Mouse (Mus musculus): ENCODE results near the gene Gm29133.

Gene Gm29133

DNA sequence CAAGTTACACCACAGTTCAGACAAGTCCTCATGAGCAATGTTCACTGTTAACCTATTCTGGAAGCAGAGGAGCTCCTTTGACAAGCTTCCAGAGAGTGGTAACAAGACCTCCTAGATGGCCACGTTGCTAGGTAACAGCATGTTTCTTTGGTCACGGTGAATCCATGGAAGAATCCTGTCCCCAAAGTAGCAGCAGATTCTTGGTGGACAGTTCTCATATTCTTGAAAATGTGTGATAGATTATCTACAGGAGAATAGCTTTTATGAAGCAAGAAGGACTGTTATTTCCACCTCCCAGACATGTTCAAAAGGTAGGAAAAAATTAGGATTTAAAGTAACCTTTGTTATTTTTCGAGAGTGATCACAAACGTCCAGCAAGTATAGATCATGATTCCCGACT is at the start of gene Gm29133:
Gene Gm29133, plus strand, starts transcription at position 301 of the 400 bp plus-strand sequence.
- no peak for DNase-seq (ENCODE audit: low spot score in 2 of 2)

DNA sequence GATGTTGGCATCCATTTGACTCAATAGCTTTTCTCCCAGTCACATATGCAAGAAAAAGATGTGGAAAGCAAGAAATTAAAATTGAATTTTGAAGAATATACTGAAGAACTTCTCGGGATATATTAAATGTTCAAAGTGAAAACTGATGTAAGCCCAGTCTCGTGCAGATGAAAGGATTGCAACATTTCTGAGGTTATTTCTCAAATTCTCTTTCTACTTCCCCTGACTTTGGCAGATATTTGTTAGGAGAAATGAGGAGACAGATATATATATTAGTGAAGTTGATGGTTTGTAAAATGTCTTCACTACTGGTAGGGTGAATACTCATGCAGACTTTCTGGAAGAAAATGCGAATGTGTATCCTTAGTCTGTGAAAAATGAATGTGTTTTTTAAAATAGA is 48.9 kb upstream of the Gm29133 start:
- DNase-seq (ENCODE audit: low spot score in 2 of 2) = no peak

- no peak for DNase-seq (ENCODE audit: low spot score in 2 of 2)
These were observed 46.7 kb upstream of the Gm29133 start for GRCm38 (mm10) chr3:75701336-75701735.

DNA sequence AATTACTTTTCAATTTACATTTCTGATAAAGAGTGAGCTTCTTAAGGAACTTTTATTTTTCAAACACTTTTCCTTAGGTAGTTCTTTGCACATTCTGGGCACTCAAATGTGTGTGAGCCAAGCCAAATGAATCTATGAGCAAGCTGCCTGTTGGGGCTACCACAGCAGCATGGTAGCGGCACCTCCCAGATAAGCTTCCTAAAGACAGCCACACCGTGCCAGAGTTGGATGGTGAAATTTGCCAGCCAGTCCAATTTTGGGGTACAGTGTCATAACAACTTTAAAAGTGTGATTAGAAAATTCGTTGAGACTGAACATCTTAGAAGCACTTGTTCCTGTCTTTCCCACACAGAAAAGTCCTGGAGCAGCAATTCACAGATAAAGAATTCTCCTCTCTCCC is 41.5 kb upstream of the Gm29133 start:
- DNase-seq (ENCODE audit: low spot score in 2 of 2) = peak in 1 of 2 experiments; percentile 7

DNA sequence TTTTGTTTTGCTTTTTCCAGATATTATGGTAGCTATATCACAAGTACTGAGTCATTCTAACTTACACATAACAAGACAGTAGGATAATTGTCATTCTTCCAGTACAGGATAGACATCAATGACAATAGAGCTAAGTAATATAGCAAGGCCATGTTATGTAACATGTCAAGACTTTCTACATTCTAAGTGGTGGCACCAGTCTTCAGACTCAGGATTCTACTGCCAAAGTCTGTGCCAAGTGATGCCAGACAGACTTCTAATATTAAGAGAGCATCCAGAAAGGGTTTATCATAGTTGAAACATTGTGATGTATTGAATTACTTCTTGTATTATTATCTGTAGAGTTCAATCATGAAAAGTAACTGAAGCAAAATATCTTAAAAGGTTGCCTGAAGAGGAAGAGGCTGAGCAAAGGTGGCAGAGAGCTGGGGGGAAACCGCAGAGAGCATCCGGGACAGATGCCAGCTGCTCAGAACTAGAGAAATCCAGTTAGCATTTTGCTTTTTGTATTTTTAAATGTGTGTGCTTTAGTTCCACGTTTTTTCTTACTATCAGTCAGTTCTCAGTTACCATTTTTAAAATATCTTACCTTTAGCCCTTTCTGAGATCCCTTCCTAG is 34.2 kb upstream of the Gm29133 start:
- no peak for DNase-seq (ENCODE audit: low spot score in 2 of 2)

DNA sequence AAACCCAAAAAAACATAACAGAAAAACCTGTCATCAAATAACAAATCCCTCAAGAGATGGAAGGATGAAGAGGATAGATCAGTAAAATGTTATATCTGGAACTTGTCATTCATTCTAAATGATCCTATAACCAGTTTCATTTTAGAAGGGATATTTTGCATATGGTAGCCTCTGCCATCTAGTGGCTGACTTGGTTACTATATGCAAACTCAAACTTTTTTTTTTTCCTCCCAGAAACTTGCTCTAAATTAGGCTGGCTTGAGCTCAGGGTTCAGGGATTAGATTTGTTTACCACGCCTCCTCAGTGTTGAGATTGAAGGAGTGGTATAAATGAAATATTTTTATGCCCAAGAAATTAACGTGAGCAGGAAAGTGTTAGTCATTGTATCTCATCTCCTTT is 27.3 kb upstream of the Gm29133 start:
- no peak for DNase-seq (ENCODE audit: low spot score in 2 of 2)

DNA sequence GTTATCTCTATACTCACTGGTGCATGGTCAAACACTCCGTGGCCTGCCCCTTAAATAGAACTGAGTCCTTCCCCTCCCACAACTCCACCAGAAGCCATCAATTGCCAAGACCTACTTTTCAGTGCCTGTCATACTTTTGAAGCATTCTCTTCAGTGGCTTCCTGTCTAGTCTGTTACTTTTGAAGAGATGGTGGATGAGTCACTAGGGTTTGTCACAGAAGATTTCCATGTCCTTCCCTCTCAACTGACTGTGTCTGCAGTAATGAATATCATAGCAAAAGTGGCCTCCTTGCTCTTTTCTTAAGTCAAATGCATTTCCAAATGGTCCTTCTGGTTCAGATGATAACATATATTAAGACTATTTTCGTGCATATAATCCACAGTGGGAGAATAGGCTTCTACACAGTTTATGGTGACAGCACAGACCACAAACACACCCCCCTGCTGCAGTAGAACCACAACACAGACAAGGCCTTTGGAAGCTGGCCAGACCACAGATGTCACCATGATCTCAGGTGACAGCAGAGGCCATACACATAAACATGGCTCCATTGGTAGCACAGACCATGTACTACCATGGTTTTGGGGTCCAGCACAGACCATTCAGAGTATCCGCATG is 16.9 kb upstream of the Gm29133 start:
- no peak for DNase-seq (ENCODE audit: low spot score in 2 of 2)

DNA sequence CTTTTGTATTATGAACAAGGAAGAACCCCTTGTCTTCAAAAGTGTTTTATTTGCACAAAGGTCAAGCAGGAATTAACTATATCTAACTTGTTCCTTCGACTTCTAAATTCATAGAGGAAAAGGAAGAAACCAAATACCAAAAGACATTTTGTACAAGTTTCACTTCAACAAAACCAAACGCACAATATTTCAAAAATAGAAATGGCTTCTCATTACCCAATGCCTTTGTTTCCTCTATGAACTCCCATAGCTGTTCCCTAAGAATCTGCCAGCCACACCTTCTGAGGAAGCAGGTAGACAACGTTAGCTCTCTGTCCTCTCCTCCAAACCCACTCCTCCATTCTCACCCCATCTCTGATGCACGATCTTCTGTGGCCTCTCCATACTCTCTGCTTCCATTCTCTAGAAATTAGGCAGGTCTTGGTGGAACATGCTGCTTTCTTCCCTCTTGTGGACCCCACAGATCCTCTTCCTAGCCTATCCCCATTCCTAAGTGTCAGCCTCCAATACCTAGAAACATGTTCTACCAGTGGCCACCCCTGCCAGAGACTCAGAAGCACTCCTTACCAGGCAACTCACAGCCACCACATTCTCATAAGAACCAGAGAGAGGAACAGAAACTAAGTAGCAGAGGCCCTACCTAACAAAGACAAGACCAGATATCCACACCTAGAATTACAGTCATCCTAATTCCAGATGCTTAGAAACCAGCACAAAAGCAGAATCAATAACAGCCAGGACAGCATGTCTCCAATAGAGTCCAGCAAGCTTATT is 4.1 kb upstream of the Gm29133 start:
- DNase-seq (ENCODE audit: low spot score in 2 of 2) = no peak

GRCm38 (mm10) chr3:75745343-75745742 is 2.7 kb upstream of the Gm29133 start:
- DNase-seq (ENCODE audit: low spot score in 2 of 2) = no peak

GRCm38 (mm10) chr3:75763351-75763750 is 15.4 kb downstream of the Gm29133 start:
- DNase-seq (ENCODE audit: low spot score in 2 of 2) = no peak

DNA sequence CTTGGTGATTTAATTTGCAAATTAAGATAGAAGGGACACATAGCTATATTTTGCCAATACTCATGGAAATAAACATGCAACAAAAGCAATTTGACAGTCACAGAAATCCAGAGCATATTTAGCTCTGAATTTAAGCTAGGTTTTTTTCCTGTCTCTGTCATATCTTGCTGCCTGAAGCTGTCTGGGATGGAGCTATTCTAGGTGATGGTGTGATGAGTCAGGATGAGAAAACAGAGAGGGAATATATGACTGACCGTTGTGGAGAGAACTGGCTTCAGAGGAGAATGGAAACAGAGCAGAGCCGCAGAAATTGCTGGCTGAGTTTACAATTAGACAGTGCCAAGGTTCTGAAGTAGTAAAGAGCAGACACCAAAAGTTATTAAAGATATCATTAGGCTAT is 26.3 kb downstream of the Gm29133 start:
- no peak for DNase-seq (ENCODE audit: low spot score in 2 of 2)

GRCm38 (mm10) chr3:75808001-75808400 is 60.0 kb downstream of the Gm29133 start:
- no peak for DNase-seq (ENCODE audit: low spot score in 2 of 2)

DNA sequence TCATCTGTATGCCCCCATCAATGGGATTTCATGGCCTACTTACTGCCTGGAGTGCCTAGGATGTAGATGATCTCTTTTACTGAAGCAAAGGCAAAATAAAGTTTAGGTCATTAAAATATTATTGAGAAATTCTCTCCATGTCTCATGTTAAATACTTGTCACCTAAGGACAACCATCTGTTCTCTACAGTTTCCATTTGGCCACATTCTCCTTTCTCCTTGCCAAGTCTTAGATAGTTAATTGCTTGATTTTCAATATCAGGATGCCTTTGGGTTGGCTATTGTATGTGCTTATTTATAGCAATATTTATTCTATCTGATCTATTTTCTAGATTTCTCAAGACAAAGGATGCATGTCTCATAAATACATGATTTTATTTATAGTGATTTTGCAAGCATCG is 75.9 kb downstream of the Gm29133 start:
- no peak for DNase-seq (ENCODE audit: low spot score in 2 of 2)

- no peak for DNase-seq (ENCODE audit: low spot score in 2 of 2)
These were observed 76.5 kb downstream of the Gm29133 start for GRCm38 (mm10) chr3:75824458-75824857.

DNA sequence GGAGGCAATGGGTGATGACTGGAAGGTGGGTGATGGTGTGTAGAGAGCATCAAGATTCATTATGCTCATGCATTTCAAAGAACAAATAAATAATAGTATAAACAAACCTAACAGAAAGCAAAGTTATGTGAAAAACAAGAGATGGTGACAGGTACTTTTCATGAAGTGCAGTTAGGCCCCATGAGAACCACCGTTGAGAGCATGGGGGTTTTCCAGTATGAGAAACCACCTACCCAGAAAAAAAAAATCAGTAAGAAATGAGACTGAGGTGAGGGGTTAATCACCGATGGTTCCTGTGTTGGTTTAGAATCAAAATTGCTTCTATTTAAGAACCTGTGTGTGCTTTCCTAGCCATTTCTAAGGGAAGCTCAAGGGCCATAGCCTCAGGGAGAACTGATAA is 86.8 kb downstream of the Gm29133 start:
- DNase-seq (ENCODE audit: low spot score in 2 of 2) = no peak

GRCm38 (mm10) chr3:75835286-75835967 is 87.4 kb downstream of the Gm29133 start:
- DNase-seq (ENCODE audit: low spot score in 2 of 2) = peak in 1 of 2 experiments; percentile 18

Measured in frontal cortex, postnatal 14 days (tissue).